Mouse (Mus musculus) CD4-positive naive resting alpha-beta T cell, adult 76 days (primary cell): ENCODE data around the gene Gm8024. TPM values are rescaled to one million over a fixed set of nuclear protein-coding genes. Genes with fewer than 3 reads are reported as not detected.

Source experiments
- total RNA-seq: library from RNA; stranded (reverse); gene quantifications from one replicate; pipeline ENCODE4 v1.2.4, GENCODE M21; 2023

The Gm8024 gene
- total RNA-seq = not detected

GRCm38 (mm10) chr14:42524182-42524581 is at the start of gene Gm8024:
TSS of gene Gm8024 (minus strand) at chr14:42524282.

GRCm38 (mm10) chr14:42502249-42502648 is 21.8 kb downstream of the Gm8024 start, which contains the start of gene Gm8020:
TSS of gene Gm8020 (minus strand) at chr14:42502349.

Other genes starting within 250 kb of the Gm8024 start
- not detected for gene Gm9611, start 226.9 kb downstream of the Gm8024 start, total RNA-seq
- gene Gm7995, start 214.1 kb downstream of the Gm8024 start, total RNA-seq = not detected
- not detected for gene Gm8005, start 84.6 kb downstream of the Gm8024 start, total RNA-seq
- gene Gm8011, start 60.4 kb downstream of the Gm8024 start, total RNA-seq = not detected
- not detected for gene Gm8020, start 21.9 kb downstream of the Gm8024 start, total RNA-seq
- not detected for gene Gm17124, start 75.6 kb upstream of the Gm8024 start, total RNA-seq
- gene Gm3633, start 117.6 kb upstream of the Gm8024 start, total RNA-seq = not detected
- not detected for gene Gm10378, start 131.7 kb upstream of the Gm8024 start, total RNA-seq
- not detected for gene Gm3015, start 244.5 kb upstream of the Gm8024 start, total RNA-seq